ENCODE assay signal across 17 mouse cellular contexts in the genomic region with DNA sequence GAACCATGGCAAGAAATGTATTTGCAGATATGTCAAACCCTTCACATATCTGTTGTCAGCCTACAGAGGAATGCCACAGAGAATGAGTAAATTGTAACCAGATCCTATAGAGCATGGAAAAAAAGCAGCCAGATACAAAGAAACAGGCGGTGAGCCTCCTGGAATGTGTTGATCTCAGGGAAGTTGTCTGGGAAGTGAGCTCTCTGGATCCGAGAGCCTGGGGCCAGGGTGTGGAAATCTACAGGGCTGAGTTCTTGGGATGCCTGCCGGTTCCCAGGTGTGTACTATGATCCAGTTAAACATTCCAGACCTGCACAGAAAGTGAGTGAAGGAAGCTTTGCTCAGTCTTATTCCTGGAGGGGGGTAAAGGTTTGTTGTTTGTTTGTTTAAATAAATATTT.
"Had no signal": no experiment of that assay in that cellular context is flagged by ENCODE, and none has a peak within 500 bp of the region (broad histone marks: within the 10 kb centered on the region; RNA-seq: fewer than 3 reads in every experiment).

No protein-coding gene starts in this region.

- H3K4me1 ChIP-seq: neural tube, embryonic 12.5 days had no signal

- DNase-seq: kidney, adult 9 months; kidney, postnatal 10 days; layer of hippocampus, adult 9-11 months; left cerebral cortex, postnatal 4 days; liver; liver, embryonic 13.5 days; liver, postnatal 0 days; lung, postnatal 14 days; right cerebral cortex, postnatal 4 days; spleen, adult 18-20 months; thymus, adult 18-20 months; thymus, postnatal 14 days had no signal

- H3K9ac ChIP-seq: liver, embryonic 13.5 days; liver, postnatal 0 days; lung, embryonic 15.5 days; midbrain, embryonic 15.5 days; neural tube, embryonic 12.5 days had no signal

- H3K4me2 ChIP-seq: liver, embryonic 13.5 days; lung, embryonic 15.5 days; midbrain, embryonic 15.5 days; neural tube, embryonic 12.5 days had no signal

- H3K27ac ChIP-seq: liver, embryonic 13.5 days; lung, embryonic 15.5 days; macrophage; midbrain, embryonic 15.5 days; neural tube, embryonic 12.5 days had no signal

- H3K9me3 ChIP-seq: liver, embryonic 13.5 days; lung, embryonic 15.5 days; midbrain, embryonic 15.5 days; neural tube, embryonic 12.5 days had no signal

- ATAC-seq: intestine, postnatal 0 days; liver, postnatal 0 days; midbrain, embryonic 15.5 days had no signal

- H3K36me3 ChIP-seq: liver, embryonic 13.5 days; lung, embryonic 15.5 days; midbrain, embryonic 15.5 days; neural tube, embryonic 12.5 days had no signal

- H3K27me3 ChIP-seq: liver, embryonic 13.5 days; lung, embryonic 15.5 days; midbrain, embryonic 15.5 days; neural tube, embryonic 12.5 days had no signal

- H3K4me3 ChIP-seq: liver, embryonic 13.5 days; lung, embryonic 15.5 days; midbrain, embryonic 15.5 days; neural tube, embryonic 12.5 days had no signal
